Mouse (Mus musculus) mammary gland, adult 2 months (tissue): ENCODE measurements around the gene Ly6g. TPM values are rescaled to one million over a fixed set of nuclear protein-coding genes. Genes with fewer than 3 reads are reported as not detected.

Experiments
- polyA plus RNA-seq: library from polyadenylated mRNA; depleted of rRNA; stranded (reverse); fragments of >200 nt; gene quantifications from 2 replicates; pipeline ENCODE4 v1.2.3, GENCODE M21; 2012; ENCODE audit warnings: low replicate concordance; rRNA removed

Gene Ly6g
- polyA plus RNA-seq, result 0.22 TPM in 1 of 2 replicates, not detected in the other

GRCm38 (mm10) chr15:75154940-75155339, at the start of gene Ly6g:
Ly6g (plus strand) TSS chr15:75155240.

DNA sequence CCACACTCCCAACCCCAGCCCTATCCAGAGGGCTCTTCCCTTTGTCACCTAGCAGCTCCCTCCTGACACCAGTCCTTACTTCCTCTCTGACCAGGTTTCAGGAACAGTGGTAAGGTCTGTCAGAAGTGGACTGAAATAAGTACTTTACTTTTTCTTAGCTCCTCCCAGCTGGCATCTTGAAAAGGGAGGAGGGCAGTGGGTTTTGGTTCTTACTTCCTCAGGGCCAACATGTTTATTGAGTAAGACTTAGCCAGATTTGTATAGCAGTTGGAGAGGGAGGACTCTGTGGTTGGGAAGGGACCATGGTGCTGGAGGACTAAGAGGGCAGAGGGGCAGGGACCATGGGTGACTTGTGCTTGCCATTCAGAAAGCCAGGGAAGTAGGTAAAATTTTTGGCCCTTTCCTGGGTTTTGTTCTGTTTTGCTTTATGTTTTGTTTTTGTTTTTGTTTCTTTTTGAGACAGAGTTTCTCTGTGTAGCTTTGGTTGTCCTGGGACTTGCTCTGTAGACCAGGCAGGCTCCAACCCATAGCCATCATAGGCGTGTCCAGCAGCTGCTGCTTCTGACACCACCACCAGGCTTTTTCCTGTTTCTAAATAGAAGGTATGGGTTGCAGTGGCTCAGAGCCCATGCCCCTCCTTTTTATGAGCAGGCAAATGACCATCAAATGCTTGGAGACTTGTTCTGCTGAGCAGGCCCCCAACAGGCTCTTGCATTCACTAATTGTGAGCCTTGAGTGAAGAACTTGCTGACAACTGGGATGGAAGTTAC, 43.0 kb upstream of the Ly6g start, which contains the start of gene Ly6c2:
Gene Ly6c2, minus strand, starts transcription at position 110 of the 770 bp plus-strand sequence.

Other genes with a start within 250 kb of the Ly6g start
- 4.3 and 6.9 TPM in 2 replicates for gene Ly6i, start 171.8 kb upstream of the Ly6g start, polyA plus RNA-seq
- 274 and 747 TPM in 2 replicates for gene Ly6a, start 157.2 kb upstream of the Ly6g start, polyA plus RNA-seq
- gene Ly6c1, start 106.4 kb upstream of the Ly6g start, polyA plus RNA-seq, result 596 and 1,021 TPM in 2 replicates
- gene Ly6c2, start 43.3 kb upstream of the Ly6g start, polyA plus RNA-seq, result 129 and 166 TPM in 2 replicates
- gene BC025446, start 61.1 kb downstream of the Ly6g start, polyA plus RNA-seq, result 0.29 TPM in 1 of 2 replicates, not detected in the other
- gene Ly6f, start 113.2 kb downstream of the Ly6g start, polyA plus RNA-seq, result not detected in 2 replicates